Mouse (Mus musculus) embryonic facial prominence, embryonic 15.5 days (tissue): ENCODE measurements around the gene Rad21l. TPM values are rescaled to one million over a fixed set of nuclear protein-coding genes. Genes with fewer than 3 reads are reported as not detected.
A peak's percentile ranks its signal among the peaks of the same experiment; 100 is the strongest.

Experiments
- ATAC-seq: fragments of 200-750 bp; cut with Nextera tagmentation; 2 replicates; pipeline ENCODE4 v1.8.0; 2017; ENCODE audit warnings: low read depth, moderate TSS enrichment; ENCODE audit not compliant: insufficient number of reproducible peaks, low FRiP score, low TSS enrichment
- H3K27ac ChIP-seq: fragments of 300-500 bp; sonication (generic); replicated peaks from 2 replicates; pipeline ENCODE4 v1.5.1; 2015; ENCODE audit warnings: mild to moderate bottlenecking, inconsistent platforms
- H3K27me3 ChIP-seq: fragments of 300-500 bp; sonication (generic); 2 replicates; pipeline ENCODE4 v1.6.1; 2015; ENCODE audit warnings: inconsistent platforms
- H3K36me3 ChIP-seq: fragments of 300-500 bp; sonication (generic); 2 replicates; pipeline ENCODE4 v1.6.1; 2015; ENCODE audit warnings: mild to moderate bottlenecking, inconsistent platforms
- H3K4me1 ChIP-seq: fragments of 300-500 bp; sonication (generic); 2 replicates; pipeline ENCODE4 v1.6.1; 2015; ENCODE audit warnings: inconsistent platforms
- H3K4me2 ChIP-seq: fragments of 300-500 bp; sonication (generic); replicated peaks from 2 replicates; pipeline ENCODE4 v1.6.1; 2015; ENCODE audit warnings: mild to moderate bottlenecking, inconsistent platforms
- H3K4me3 ChIP-seq: fragments of 300-500 bp; sonication (generic); replicated peaks from 2 replicates; pipeline ENCODE4 v1.5.1; 2015; ENCODE audit warnings: mild to moderate bottlenecking, inconsistent platforms
- H3K9ac ChIP-seq: fragments of 300-500 bp; sonication (generic); 2 replicates; pipeline ENCODE4 v1.6.1; 2015; ENCODE audit warnings: inconsistent platforms
- H3K9me3 ChIP-seq: fragments of 300-500 bp; sonication (generic); replicated peaks from 2 replicates; pipeline ENCODE4 v1.6.1; 2016; ENCODE audit warnings: inconsistent platforms
- WGBS: fragments of 180-500 bp; shearing (Covaris S2); methylation state at CpG from one replicate; pipeline ENCODE4 v1.1.7; 2015; 5-methylcytosine and 5-hydroxymethylcytosine counted together
- polyA plus RNA-seq: library from polyadenylated mRNA; unstranded; fragments of >200 nt; fragmentation: Nextera tagmentation; extraction: Ambion mirVana; gene quantifications from 2 replicates; pipeline ENCODE4 v1.2.1, GENCODE M21; 2015

Rad21l gene
- polyA plus RNA-seq, 1 experiment from 2014 or later = not detected

GRCm38 (mm10) chr2:151670026-151670967, 2.0 kb upstream of the Rad21l start:
- ATAC-seq = 0 out of 2 replicates have a peak, but pooled peaks have one; percentile 24
- Histone ChIP-seq H3K4me2 (no peak overlapping the region; the same call in 1 of the 2 replicates), H3K27ac (no peak overlapping the region), H3K36me3 (no peaks in the 10 kb centered on the region), H3K4me3 (no peak overlapping the region), H3K9ac (no peak overlapping the region), H3K9me3 (no peaks in the 10 kb centered on the region), H3K4me1 (peaks cover 5% of the 10 kb centered on the region; the same call in 1 of the 2 replicates), H3K27me3 (peaks cover 10% of the 10 kb centered on the region; the same call in 1 of the 2 replicates)
- WGBS = 35% methylated on average over 48 of the region's 48 CpGs

- Histone ChIP-seq H3K27ac (no peak overlapping the region), H3K4me2 (no peak overlapping the region), H3K9ac (no peak overlapping the region), H3K4me3 (no peak overlapping the region), H3K27me3 (no peaks in the 10 kb centered on the region), H3K9me3 (no peaks in the 10 kb centered on the region), H3K4me1 (no peaks in the 10 kb centered on the region), H3K36me3 (no peaks in the 10 kb centered on the region)
- no peak for ATAC-seq
- 62% methylated on average over 1 of the region's 1 CpGs for WGBS
Observed at GRCm38 (mm10) chr2:151652053-151652452, 16.3 kb downstream of the Rad21l start.

- ATAC-seq = no peak
- H3K4me2 ChIP-seq = no peak overlapping the region
- no peak overlapping the region for H3K27ac ChIP-seq
- no peaks in the 10 kb centered on the region for H3K36me3 ChIP-seq
- H3K4me1 ChIP-seq = peaks cover 12% of the 10 kb centered on the region; the same call in 1 of the 2 replicates
- H3K4me3 ChIP-seq = no peak overlapping the region
- H3K27me3 ChIP-seq = peaks cover 29% of the 10 kb centered on the region
- no peak overlapping the region for H3K9ac ChIP-seq
- WGBS = 55% methylated on average over 2 of the region's 2 CpGs
- H3K9me3 ChIP-seq = no peaks in the 10 kb centered on the region
Observed at GRCm38 (mm10) chr2:151636015-151636402, 32.3 kb downstream of the Rad21l start.

GRCm38 (mm10) chr2:151635362-151636014, 32.8 kb downstream of the Rad21l start:
- WGBS = 53% methylated on average over 9 of the region's 9 CpGs
- no peak for ATAC-seq

GRCm38 (mm10) chr2:151634903-151635302, 33.4 kb downstream of the Rad21l start:
- 33% methylated on average over 2 of the region's 2 CpGs for WGBS
- H3K4me1 ChIP-seq = peaks cover 12% of the 10 kb centered on the region; the same call in 1 of the 2 replicates
- no peak for ATAC-seq
- no peaks in the 10 kb centered on the region for H3K36me3 ChIP-seq
- peaks cover 35% of the 10 kb centered on the region for H3K27me3 ChIP-seq
- H3K9ac ChIP-seq = no peak overlapping the region
- no peak overlapping the region for H3K4me3 ChIP-seq
- no peak overlapping the region for H3K4me2 ChIP-seq
- no peaks in the 10 kb centered on the region for H3K9me3 ChIP-seq
- no peak overlapping the region for H3K27ac ChIP-seq

More at GRCm38 (mm10) chr2:151635362-151636014, 32.8 kb downstream of the Rad21l start:
- no peaks in the 10 kb centered on the region for H3K36me3 ChIP-seq
- H3K4me1 ChIP-seq = peaks cover 12% of the 10 kb centered on the region; the same call in 1 of the 2 replicates
- H3K27me3 ChIP-seq = peaks cover 35% of the 10 kb centered on the region
- H3K9ac ChIP-seq = no peak overlapping the region
- no peaks in the 10 kb centered on the region for H3K9me3 ChIP-seq
- H3K4me3 ChIP-seq = no peak overlapping the region
- no peak overlapping the region for H3K4me2 ChIP-seq
- no peak overlapping the region for H3K27ac ChIP-seq

GRCm38 (mm10) chr2:151632982-151633381, 35.4 kb downstream of the Rad21l start:
- H3K9me3 ChIP-seq = no peaks in the 10 kb centered on the region
- no peak overlapping the region for H3K27ac ChIP-seq
- peaks cover 35% of the 10 kb centered on the region for H3K27me3 ChIP-seq
- WGBS = 42% methylated on average over 5 of the region's 5 CpGs
- H3K4me1 ChIP-seq = peaks cover 12% of the 10 kb centered on the region; the same call in 1 of the 2 replicates
- no peak for ATAC-seq
- H3K4me3 ChIP-seq = no peak overlapping the region
- no peak overlapping the region; the same call in 1 of the 2 replicates for H3K4me2 ChIP-seq
- no peak overlapping the region for H3K9ac ChIP-seq
- H3K36me3 ChIP-seq = no peaks in the 10 kb centered on the region

GRCm38 (mm10) chr2:151632159-151632814, 36.0 kb downstream of the Rad21l start, which contains the start of gene Snph:
Gene Snph (minus strand): TSS chr2:151632593.
- Histone ChIP-seq H3K9ac (peak within 1 kb of the TSS; percentile 42), H3K27ac (no peak within 1 kb of the TSS), H3K36me3 (no peaks in the 10 kb centered on the region), H3K9me3 (no peaks in the 10 kb centered on the region), H3K4me3 (peak within 1 kb of the TSS; percentile 60), H3K27me3 (peaks cover 35% of the 10 kb centered on the region), H3K4me2 (peak within 1 kb of the TSS; percentile 99), H3K4me1 (peaks cover 12% of the 10 kb centered on the region; the same call in 1 of the 2 replicates)
- under 1% methylated on average over 46 of the region's 47 CpGs for WGBS
- peak; percentile 61; the same call in 1 of the 2 replicates for ATAC-seq

GRCm38 (mm10) chr2:151631406-151632158, 36.8 kb downstream of the Rad21l start:
- 2% methylated on average over 22 of the region's 22 CpGs for WGBS
- no peak overlapping the region for H3K27ac ChIP-seq
- H3K9ac ChIP-seq = peak overlapping the region; percentile 42
- no peaks in the 10 kb centered on the region for H3K36me3 ChIP-seq
- H3K4me2 ChIP-seq = peak overlapping the region; percentile 99
- no peaks in the 10 kb centered on the region for H3K9me3 ChIP-seq
- peaks cover 12% of the 10 kb centered on the region; the same call in 1 of the 2 replicates for H3K4me1 ChIP-seq
- peak overlapping the region; percentile 60 for H3K4me3 ChIP-seq
- peaks cover 35% of the 10 kb centered on the region for H3K27me3 ChIP-seq
- ATAC-seq = no peak

- H3K4me3 ChIP-seq = no peak overlapping the region
- peaks cover 35% of the 10 kb centered on the region for H3K27me3 ChIP-seq
- ATAC-seq = no peak
- H3K4me2 ChIP-seq = no peak overlapping the region
- H3K4me1 ChIP-seq = peaks cover 12% of the 10 kb centered on the region; the same call in 1 of the 2 replicates
- WGBS = 48% methylated on average over 7 of the region's 7 CpGs
- H3K9me3 ChIP-seq = no peaks in the 10 kb centered on the region
- H3K36me3 ChIP-seq = no peaks in the 10 kb centered on the region
- H3K9ac ChIP-seq = no peak overlapping the region
- H3K27ac ChIP-seq = no peak overlapping the region
Observed at GRCm38 (mm10) chr2:151629310-151629709, 39.0 kb downstream of the Rad21l start.

GRCm38 (mm10) chr2:151628011-151628410, 40.3 kb downstream of the Rad21l start:
- Histone ChIP-seq H3K9me3 (no peaks in the 10 kb centered on the region), H3K27ac (no peak overlapping the region), H3K9ac (no peak overlapping the region), H3K27me3 (peaks cover 22% of the 10 kb centered on the region), H3K4me1 (peaks cover 12% of the 10 kb centered on the region; the same call in 1 of the 2 replicates), H3K4me2 (no peak overlapping the region), H3K36me3 (no peaks in the 10 kb centered on the region), H3K4me3 (no peak overlapping the region)
- WGBS = 83% methylated on average over 3 of the region's 3 CpGs
- ATAC-seq = no peak
